Mouse (Mus musculus) liver, embryonic 11.5 days (tissue): ENCODE measurements at regions not wholly inside any gene's neighbourhood (a gene's known extent, or its start where the extent isn't known, plus 50 kb on each side); places are given as distances from the start of the nearest gene placed in this dataset.
A peak's percentile ranks its signal among the peaks of the same experiment; 100 is the strongest.

Experiments
- ATAC-seq: fragments of 200-750 bp; cut with Nextera tagmentation; replicated peaks from 2 replicates; pipeline ENCODE4 v1.8.0; 2017; ENCODE audit warnings: moderate number of reproducible peaks, mild to moderate bottlenecking, moderate TSS enrichment, moderate library complexity; ENCODE audit not compliant: low FRiP score
- DNase-seq: peaks from one replicate; pipeline ENCODE4 v3.0.0-alpha.2; 2017; ENCODE audit warnings: low spot score
- H3K27ac ChIP-seq: fragments of 300-500 bp; sonication (generic); 2 replicates; pipeline ENCODE4 v1.5.1; 2014; ENCODE audit warnings: mild to moderate bottlenecking, low read depth, low read length, control low read depth
- H3K27me3 ChIP-seq: fragments of 300-500 bp; sonication (generic); replicated peaks from 2 replicates; pipeline ENCODE4 v1.6.1; 2014; ENCODE audit warnings: low read length, mixed read lengths; ENCODE audit not compliant: control insufficient read depth, insufficient read depth
- H3K36me3 ChIP-seq: fragments of 300-500 bp; sonication (generic); 2 replicates; pipeline ENCODE4 v1.6.1; 2014; ENCODE audit warnings: mild to moderate bottlenecking, low read length, moderate library complexity, mixed read lengths; ENCODE audit not compliant: control insufficient read depth, insufficient read depth
- H3K4me1 ChIP-seq: fragments of 300-500 bp; sonication (generic); replicated peaks from 2 replicates; pipeline ENCODE4 v1.6.1; 2014; ENCODE audit warnings: low read length, mixed read lengths; ENCODE audit not compliant: control insufficient read depth, insufficient read depth
- H3K4me2 ChIP-seq: fragments of 300-500 bp; sonication (generic); 2 replicates; pipeline ENCODE4 v1.6.1; 2014; ENCODE audit warnings: mild to moderate bottlenecking, control low read depth, moderate library complexity
- H3K4me3 ChIP-seq: fragments of 300-500 bp; sonication (generic); 2 replicates; pipeline ENCODE4 v1.5.1; 2014; ENCODE audit warnings: low read depth, low read length, control low read depth
- H3K9ac ChIP-seq: fragments of 300-500 bp; sonication (generic); 2 replicates; pipeline ENCODE4 v1.6.1; 2014; ENCODE audit warnings: low read depth, low read length, control low read depth
- H3K9me3 ChIP-seq: fragments of 300-500 bp; sonication (generic); 2 replicates; pipeline ENCODE4 v1.6.1; 2016; ENCODE audit warnings: low read length, inconsistent platforms, mixed read lengths; ENCODE audit not compliant: control insufficient read depth
- WGBS: fragments of 180-500 bp; shearing (Covaris S2); extraction: QIAGEN DNeasy Blood & Tissue Kit; methylation state at CpG from one replicate; pipeline ENCODE4 v1.1.7; 2014; 5-methylcytosine and 5-hydroxymethylcytosine counted together

DNA sequence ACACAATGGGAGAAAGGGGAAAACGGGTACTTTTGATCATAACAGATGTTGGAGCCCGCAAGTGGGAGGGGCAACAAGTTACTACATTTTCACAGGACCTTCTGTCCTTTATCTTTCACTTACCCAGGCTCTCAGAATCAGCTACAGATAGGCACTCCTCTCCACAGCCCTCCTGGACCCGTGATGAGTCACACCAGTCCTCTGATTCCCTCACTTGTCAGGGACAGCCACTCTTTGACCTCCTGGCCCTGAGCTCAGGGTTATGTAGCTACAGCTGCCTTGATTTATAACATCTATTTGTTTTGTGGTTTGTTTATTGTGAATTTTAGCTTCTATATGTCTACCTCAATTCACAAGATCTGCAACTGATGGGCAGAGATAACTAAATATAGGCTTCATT, 312.7 kb upstream of the Rora start:
- Histone ChIP-seq H3K4me1 (no peaks in the 10 kb centered on the region), H3K9me3 (no peaks in the 10 kb centered on the region), H3K27me3 (no peaks in the 10 kb centered on the region), H3K9ac (no peak overlapping the region), H3K36me3 (no peaks in the 10 kb centered on the region), H3K4me3 (no peak overlapping the region), H3K4me2 (no peak overlapping the region), H3K27ac (no peak overlapping the region)
- no peak for ATAC-seq
- no peak for DNase-seq
- 38% methylated on average over 3 of the region's 3 CpGs for WGBS

DNA sequence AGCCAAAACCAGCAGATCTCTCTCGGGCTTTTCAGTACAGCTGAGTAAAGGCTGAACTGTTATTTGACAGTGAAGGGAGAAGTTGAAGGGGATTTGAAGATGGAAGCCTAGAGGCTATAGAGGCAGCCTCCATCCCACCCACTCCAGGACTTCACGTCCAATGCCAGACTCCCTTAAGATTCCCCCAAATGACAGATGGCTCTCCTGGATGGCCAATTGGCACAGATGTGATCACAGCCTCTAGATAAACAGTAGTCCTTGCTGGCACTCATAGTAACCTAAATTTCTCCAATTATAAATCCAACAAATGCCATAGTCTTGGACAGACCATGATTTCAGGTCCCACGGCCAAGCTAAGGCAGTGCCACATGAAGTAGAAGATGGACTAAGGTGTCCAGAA, 312.1 kb upstream of the Rora start:
- no peak for ATAC-seq
- 79% methylated on average over 3 of the region's 3 CpGs for WGBS

DNA sequence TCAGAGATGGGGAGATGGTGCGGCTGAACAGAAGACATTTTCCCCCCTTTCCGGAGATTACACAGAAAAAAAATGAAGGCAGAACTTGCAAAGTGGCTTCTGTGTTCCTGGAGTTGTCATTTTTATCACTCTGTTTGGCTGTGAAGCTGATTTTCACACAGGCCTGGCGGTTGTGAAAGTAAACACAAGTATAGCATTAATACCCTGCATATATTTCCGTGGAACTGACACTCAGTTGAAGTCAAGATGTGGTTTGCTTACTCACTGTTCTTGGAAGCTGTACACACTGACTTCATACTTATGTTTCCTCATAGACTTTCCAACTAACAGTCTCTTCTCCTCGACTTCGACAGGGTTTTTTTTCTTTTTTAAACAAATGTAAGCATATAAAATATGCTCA, 306.2 kb upstream of the Rora start:
- Histone ChIP-seq H3K27me3 (no peaks in the 10 kb centered on the region), H3K36me3 (no peaks in the 10 kb centered on the region), H3K4me3 (no peak overlapping the region), H3K4me2 (no peak overlapping the region), H3K9me3 (no peaks in the 10 kb centered on the region), H3K9ac (no peak overlapping the region), H3K4me1 (no peaks in the 10 kb centered on the region), H3K27ac (no peak overlapping the region)
- WGBS: 65% methylated on average over 6 of the region's 6 CpGs
- no peak for ATAC-seq
- peak; percentile 19 for DNase-seq

More for the DNA sequence above, 312.1 kb upstream of the Rora start:
- no peak for DNase-seq
- H3K36me3 ChIP-seq: no peaks in the 10 kb centered on the region
- H3K4me2 ChIP-seq: no peak overlapping the region
- H3K4me1 ChIP-seq: no peaks in the 10 kb centered on the region
- H3K27ac ChIP-seq: no peak overlapping the region
- no peaks in the 10 kb centered on the region for H3K9me3 ChIP-seq
- no peak overlapping the region for H3K4me3 ChIP-seq
- no peak overlapping the region for H3K9ac ChIP-seq
- H3K27me3 ChIP-seq: no peaks in the 10 kb centered on the region

DNA sequence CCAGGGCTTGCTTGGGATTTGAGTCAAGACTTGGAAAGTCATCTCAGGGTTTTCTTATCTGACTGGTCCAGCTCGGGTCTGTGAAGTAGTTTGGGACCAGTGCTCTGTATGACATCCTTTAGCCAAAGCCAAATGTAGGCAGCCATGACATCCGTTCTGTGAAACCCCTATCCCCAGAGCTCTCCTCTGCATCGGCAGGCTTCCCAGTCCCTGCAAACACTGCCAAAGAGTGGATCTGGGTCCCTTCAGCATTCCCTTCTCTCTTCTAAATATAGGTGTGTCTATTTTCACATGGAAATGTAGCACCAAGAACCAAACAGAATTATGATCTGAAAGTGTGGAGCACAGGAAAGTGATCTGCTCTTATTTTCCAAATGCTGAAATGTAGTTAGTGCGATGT, 302.1 kb upstream of the Rora start:
- Histone ChIP-seq H3K4me2 (no peak overlapping the region), H3K27me3 (no peaks in the 10 kb centered on the region), H3K27ac (no peak overlapping the region), H3K36me3 (no peaks in the 10 kb centered on the region), H3K9me3 (no peaks in the 10 kb centered on the region), H3K4me3 (no peak overlapping the region), H3K4me1 (no peaks in the 10 kb centered on the region), H3K9ac (no peak overlapping the region)
- WGBS: 85% methylated on average over 4 of the region's 4 CpGs
- ATAC-seq: no peak
- DNase-seq: no peak

DNA sequence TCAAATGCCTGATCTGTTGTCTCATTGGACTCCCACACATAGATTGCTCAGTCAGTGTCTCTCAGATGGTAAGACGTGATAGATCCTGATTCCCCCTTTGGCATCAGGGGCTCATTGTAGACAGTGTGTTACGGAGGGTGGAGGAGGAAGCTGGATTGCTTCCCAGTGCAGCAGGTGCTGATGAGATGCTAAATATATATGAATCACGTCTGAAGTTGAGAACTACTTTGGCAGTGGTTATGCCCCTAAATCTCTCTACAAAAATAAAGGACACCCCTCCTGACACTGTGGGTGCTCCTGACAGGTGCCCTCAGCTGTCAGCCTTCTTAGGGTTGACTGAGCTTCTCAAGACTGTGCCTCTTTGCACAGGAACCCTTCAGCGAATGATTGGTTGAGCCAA, 299.1 kb upstream of the Rora start:
- no peak for ATAC-seq
- Histone ChIP-seq H3K36me3 (no peaks in the 10 kb centered on the region), H3K4me3 (no peak overlapping the region), H3K27ac (no peak overlapping the region), H3K4me1 (no peaks in the 10 kb centered on the region), H3K27me3 (no peaks in the 10 kb centered on the region), H3K4me2 (no peak overlapping the region), H3K9me3 (no peaks in the 10 kb centered on the region), H3K9ac (no peak overlapping the region)
- DNase-seq: no peak
- WGBS: 76% methylated on average over 4 of the region's 4 CpGs

DNA sequence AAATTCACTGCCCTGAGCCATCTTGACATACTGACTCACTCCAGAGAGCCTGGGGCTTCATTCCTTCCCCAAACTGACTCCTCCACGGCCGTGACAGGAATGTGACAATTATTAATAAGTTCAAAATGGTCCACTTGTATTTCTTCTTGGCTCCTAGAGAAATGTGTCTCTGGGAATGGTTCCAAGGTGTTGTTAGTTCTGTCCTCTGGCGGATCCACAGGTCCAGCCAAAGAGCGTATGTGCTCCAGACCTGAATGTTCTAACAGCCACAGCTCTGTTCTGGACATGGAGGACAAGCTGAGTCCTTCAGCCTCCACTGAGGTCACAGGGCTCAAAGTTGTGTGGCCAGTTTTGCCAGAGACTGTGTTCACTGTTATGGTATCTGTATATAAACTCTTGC, 297.5 kb upstream of the Rora start:
- no peak overlapping the region for H3K4me3 ChIP-seq
- ATAC-seq (no peak), DNase-seq (no peak)
- WGBS: 84% methylated on average over 4 of the region's 4 CpGs
- H3K36me3 ChIP-seq: no peaks in the 10 kb centered on the region
- H3K27ac ChIP-seq: no peak overlapping the region
- no peaks in the 10 kb centered on the region for H3K4me1 ChIP-seq
- H3K9me3 ChIP-seq: no peaks in the 10 kb centered on the region
- no peaks in the 10 kb centered on the region for H3K27me3 ChIP-seq
- H3K9ac ChIP-seq: no peak overlapping the region
- no peak overlapping the region for H3K4me2 ChIP-seq

DNA sequence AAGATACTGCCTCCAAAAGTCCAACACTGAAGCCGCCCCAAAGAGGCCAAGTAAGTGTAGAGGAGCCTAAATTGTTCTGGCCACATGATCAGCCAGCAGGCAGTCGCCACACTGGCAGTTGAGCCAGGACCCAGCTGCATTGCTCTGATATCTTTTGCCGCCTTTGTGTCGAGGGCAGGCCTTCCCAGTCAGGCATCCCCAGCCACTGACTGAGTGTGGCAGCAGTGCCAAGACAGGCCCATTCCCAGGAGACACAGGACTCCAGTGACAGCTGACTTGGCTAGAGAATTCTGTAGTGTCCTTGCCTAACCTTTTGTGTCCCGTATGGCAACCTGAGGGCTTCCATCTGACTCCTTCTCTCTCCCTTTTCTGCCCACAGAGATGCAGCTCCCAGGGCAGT, 296.4 kb upstream of the Rora start:
- no peak overlapping the region for H3K4me3 ChIP-seq
- H3K4me2 ChIP-seq: no peak overlapping the region
- DNase-seq (no peak), ATAC-seq (no peak)
- WGBS: 66% methylated on average over 5 of the region's 5 CpGs
- H3K9me3 ChIP-seq: no peaks in the 10 kb centered on the region
- no peaks in the 10 kb centered on the region for H3K4me1 ChIP-seq
- no peaks in the 10 kb centered on the region for H3K27me3 ChIP-seq
- no peak overlapping the region for H3K27ac ChIP-seq
- no peaks in the 10 kb centered on the region for H3K36me3 ChIP-seq
- no peak overlapping the region for H3K9ac ChIP-seq

DNA sequence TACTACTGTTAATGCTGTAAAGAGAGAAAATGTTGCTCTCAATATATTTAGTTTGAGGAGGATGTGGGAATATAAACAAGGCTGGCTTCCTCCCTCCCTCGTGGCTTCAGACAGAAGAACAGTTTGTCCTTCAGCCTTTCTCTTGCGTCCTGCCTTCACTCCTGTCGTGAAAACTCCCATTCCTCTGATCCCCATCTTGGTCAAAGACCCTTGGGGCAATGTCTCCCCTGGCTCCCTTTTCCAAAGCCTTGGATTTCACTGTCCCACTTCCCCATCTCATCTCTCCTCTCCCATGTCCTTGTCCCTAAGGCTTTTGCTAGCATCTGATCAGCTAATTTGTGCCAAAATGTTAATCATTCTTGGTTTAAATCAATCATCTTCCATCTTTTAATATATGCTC, 286.6 kb upstream of the Rora start:
- H3K4me3 ChIP-seq: no peak overlapping the region
- DNase-seq: no peak
- H3K27ac ChIP-seq: no peak overlapping the region
- no peaks in the 10 kb centered on the region for H3K36me3 ChIP-seq
- H3K9ac ChIP-seq: no peak overlapping the region
- no peak for ATAC-seq
- no peaks in the 10 kb centered on the region for H3K27me3 ChIP-seq
- H3K4me2 ChIP-seq: no peak overlapping the region
- H3K4me1 ChIP-seq: no peaks in the 10 kb centered on the region
- H3K9me3 ChIP-seq: no peaks in the 10 kb centered on the region
- 69% methylated on average over 3 of the region's 3 CpGs for WGBS

DNA sequence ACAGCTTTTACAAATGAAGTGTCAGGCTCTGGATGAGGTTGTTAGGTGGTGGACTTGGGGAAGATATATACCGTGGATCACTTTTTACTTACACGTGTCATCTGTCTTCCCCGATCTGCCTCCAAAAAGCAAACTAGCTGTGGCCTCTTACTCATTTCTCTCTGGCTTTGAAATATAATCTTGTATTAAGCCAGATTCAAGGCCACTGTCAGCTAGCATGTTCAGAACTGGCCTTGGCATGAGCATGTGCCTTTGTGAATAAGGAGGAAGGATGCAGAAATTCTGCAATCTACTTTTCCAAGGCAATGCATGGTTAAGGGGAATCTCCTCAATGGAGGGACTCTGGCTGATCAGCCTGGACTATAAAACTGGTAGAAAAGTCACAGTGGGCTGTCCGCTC, 286.0 kb upstream of the Rora start:
- ATAC-seq (no peak), DNase-seq (no peak)
- 89% methylated on average over 4 of the region's 4 CpGs for WGBS
- no peaks in the 10 kb centered on the region for H3K27me3 ChIP-seq
- H3K9me3 ChIP-seq: no peaks in the 10 kb centered on the region
- no peak overlapping the region for H3K4me3 ChIP-seq
- no peak overlapping the region for H3K4me2 ChIP-seq
- H3K9ac ChIP-seq: no peak overlapping the region
- no peaks in the 10 kb centered on the region for H3K36me3 ChIP-seq
- no peaks in the 10 kb centered on the region for H3K4me1 ChIP-seq
- no peak overlapping the region for H3K27ac ChIP-seq
